Mouse (Mus musculus) macrophage (primary cell): ENCODE results near the gene Tmem268. TPM values are rescaled to one million over a fixed set of nuclear protein-coding genes. Genes with fewer than 3 reads are reported as not detected.

Experiments used
- H3K27ac ChIP-seq: fragments of 350-480 bp; formaldehyde crosslinking; 2 replicates; pipeline ENCODE4 v1.9.0; 2021
- H3K36me3 ChIP-seq: fragments of 350-480 bp; formaldehyde crosslinking; 2 replicates; pipeline ENCODE4 v1.9.0; 2021; ENCODE audit errors: inconsistent target
- H3K4me3 ChIP-seq: fragments of 350-480 bp; formaldehyde crosslinking; 2 replicates; pipeline ENCODE4 v1.9.0; 2021; ENCODE audit errors: inconsistent target
- H3K79me2 ChIP-seq: fragments of 350-480 bp; formaldehyde crosslinking; 2 replicates; pipeline ENCODE4 v1.9.0; 2021; ENCODE audit errors: inconsistent target
- WGBS: methylation state at CpG from one replicate; pipeline ENCODE4 v1.1.7; 2026; ENCODE audit warnings: inconsistent platforms; ENCODE audit not compliant: missing documents; 5-methylcytosine and 5-hydroxymethylcytosine counted together
- polyA plus RNA-seq: library from polyadenylated mRNA; stranded (reverse); fragments of 250-400 nt; gene quantifications from 3 replicates; pipeline ENCODE4 v1.2.4, GENCODE M21; 2018; ENCODE audit warnings: inconsistent platforms

The Tmem268 gene
- polyA plus RNA-seq, 1 experiment from 2014 or later, result 23.1 TPM

DNA sequence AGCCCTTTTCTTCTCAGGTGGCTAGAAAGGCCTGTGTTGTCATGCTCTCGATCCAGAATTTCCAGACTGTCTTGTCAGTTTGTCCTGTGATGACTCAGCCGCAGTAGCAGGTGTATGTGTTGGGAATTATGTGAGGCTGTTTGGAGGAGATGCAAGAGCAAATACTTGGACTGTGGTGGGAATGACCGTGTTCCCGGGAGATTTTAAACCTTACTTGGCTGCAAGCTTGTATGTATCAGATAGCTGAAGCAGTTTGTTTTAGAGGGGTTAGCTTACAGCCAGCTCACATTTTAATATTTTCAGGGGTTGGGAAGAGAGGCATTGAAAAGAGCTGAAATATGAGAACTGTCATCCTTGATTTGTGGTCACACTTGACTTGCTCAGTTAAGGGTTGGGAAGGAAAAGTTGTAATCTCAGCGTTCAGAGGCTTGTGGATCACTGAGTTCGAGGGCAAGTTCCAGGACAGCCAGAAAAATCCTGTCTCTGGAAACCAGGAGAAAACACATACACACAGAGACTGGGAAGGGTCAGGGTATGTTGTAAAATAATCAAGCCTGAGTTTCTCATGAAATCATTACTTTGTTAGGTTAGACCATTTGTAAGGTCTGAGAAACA lies 12.0 kb upstream of the Tmem268 start:
- H3K27ac ChIP-seq, result 0 out of 2 replicates have a peak overlapping the region, but pooled peaks have one; percentile 85
- peaks cover 25% of the 10 kb centered on the region for H3K36me3 ChIP-seq
- peaks cover 62% of the 10 kb centered on the region for H3K79me2 ChIP-seq
- WGBS, result 80% methylated on average over 6 of the region's 6 CpGs
- peak overlapping the region; percentile 94 for H3K4me3 ChIP-seq

DNA sequence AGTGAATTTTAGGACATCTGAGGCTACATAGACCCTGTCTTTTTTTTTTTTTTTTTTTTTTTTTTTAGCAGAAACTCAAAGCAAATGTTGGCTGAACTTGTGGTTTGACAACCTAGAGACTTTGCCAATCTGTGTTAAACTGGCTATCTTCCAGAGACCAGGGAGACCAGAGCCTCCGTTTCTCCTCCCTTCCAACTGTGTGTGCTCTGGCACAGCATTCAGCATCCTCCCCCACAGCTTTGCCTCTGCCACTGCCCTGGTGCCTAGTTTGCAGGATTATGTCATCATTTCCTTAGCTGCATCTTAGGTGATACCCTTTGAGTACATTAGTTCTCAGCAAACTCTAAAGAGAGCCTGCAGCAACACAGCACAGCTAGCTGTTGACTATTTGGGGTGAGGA lies 10.8 kb upstream of the Tmem268 start:
- Histone ChIP-seq H3K27ac (no peak overlapping the region), H3K79me2 (peaks cover 71% of the 10 kb centered on the region), H3K36me3 (peaks cover 37% of the 10 kb centered on the region), H3K4me3 (no peak overlapping the region)
- 14% methylated on average over 1 of the region's 1 CpGs for WGBS

DNA sequence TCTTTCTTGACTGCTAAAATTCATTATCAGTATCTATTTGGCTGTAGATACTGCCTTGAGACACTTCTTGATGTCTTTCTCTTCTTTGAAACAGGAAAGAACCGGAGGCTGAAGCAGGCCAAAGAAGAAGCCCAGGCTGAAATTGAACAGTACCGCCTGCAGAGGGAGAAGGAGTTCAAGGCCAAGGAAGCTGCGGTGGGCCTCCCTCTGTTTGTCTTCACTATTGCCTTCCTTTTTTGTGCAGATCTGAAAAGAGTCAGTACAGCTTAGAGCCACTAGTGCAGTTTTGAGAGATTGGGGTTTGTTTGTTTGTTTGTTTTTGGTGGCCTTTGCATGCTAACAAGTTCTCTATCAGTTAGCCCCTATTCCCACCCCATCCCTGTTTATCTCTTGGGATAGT lies 10.1 kb upstream of the Tmem268 start:
- peaks cover 71% of the 10 kb centered on the region for H3K79me2 ChIP-seq
- H3K27ac ChIP-seq, result no peak overlapping the region
- no peak overlapping the region for H3K4me3 ChIP-seq
- WGBS, result 51% methylated on average over 3 of the region's 3 CpGs
- H3K36me3 ChIP-seq, result peaks cover 39% of the 10 kb centered on the region

DNA sequence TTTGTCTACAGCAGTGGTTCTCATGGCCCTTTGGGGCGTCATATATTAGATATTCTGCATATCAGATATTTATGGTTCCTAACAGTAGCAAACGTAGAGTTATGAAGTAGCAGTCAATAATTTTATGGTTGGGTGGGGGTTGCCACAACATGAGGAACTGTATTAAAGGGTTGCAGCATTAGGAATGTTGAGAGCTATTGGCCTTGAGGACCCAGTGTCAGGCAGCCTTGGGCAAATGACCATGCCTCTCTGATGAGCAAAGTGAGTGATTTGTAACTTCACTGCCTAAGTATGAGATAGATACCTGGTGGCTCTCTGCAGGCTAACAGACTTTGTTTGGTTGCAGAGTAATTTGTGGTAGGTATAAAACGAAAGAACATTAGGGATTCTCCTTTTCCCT lies 7.7 kb upstream of the Tmem268 start:
- Histone ChIP-seq H3K79me2 (peaks cover 58% of the 10 kb centered on the region), H3K27ac (no peak overlapping the region), H3K36me3 (peaks cover 39% of the 10 kb centered on the region), H3K4me3 (no peak overlapping the region)
- 92% methylated on average over 3 of the region's 3 CpGs for WGBS

DNA sequence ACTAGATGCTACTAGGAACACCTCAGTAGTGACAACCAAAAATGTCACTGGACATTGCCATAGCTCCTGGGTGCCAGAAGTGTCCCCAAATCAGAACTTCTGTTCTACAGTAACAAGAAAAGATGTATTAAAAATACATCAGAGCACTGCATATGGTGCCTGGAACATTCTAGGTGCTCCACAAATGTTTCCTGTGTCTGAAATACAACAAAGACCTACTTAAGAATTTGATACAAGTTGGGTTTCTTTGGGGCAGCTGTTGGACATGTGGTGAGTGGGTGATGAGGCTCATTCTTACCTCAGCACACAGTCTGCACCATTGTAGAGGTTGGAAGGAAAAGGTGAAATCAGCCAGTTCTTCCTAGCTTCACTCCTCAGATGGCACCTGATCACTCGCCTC lies 5.7 kb upstream of the Tmem268 start:
- Histone ChIP-seq H3K79me2 (peaks cover 39% of the 10 kb centered on the region), H3K27ac (no peak overlapping the region), H3K4me3 (no peak overlapping the region), H3K36me3 (peaks cover 39% of the 10 kb centered on the region)
- 92% methylated on average over 1 of the region's 1 CpGs for WGBS

DNA sequence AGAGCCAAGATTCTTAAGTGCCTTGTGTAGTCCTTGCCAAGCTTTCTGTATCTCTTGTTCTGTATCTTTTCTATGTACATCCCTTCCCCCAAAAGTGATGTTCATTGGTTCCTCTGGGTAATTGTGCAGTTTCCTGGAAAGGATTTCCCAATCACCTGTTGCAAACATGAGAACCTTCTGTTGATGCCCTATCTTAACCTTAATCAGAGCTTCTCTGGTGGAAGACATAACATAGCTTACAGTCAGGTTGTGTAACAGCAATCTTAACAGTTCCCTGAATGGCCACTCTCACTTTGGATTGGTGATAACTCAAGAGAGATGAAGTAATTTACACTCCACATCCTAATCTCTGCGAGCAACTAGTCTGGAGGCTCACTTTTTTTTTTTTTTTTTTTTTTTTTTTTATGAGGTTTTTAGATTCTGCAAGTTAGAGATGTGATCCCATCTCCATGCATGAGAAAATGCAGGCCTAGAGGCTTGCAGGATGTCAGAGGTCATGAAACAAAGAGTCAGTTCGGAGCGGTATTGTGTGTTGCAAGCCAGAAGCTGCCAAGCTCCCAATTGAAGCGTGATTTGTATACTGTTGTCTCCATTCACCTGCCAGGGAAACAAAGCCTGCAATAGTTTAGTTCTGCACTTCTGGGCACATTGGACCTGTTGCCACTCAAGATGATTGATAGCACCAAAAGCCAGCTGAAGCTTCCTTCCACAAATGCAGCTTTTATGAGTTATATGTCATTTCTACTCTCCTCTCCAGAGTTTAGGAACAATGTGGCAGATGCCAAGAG lies 4.6 kb upstream of the Tmem268 start:
- Histone ChIP-seq H3K27ac (no peak overlapping the region), H3K79me2 (peaks cover 29% of the 10 kb centered on the region), H3K4me3 (no peak overlapping the region), H3K36me3 (peaks cover 32% of the 10 kb centered on the region)
- WGBS, result 78% methylated on average over 4 of the region's 4 CpGs

DNA sequence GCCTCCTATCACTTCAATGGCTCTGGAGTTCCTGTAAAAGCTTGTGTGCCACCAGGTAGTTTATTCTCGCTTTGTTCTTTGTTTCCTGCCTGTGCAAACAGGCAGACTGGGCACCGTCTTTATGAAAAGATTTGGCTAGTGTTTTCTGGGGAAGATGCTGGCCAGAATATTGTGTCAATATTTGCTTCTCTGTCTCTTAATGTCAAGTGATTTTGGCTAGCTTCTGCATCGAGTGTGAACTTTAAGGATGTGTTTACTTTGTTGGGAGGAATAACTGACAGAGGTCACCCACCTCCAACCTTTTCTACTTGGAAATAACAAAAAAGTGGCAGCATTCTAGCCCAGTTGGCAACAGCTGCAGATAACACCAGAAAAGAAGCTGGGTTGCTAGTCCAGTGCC lies 4.0 kb upstream of the Tmem268 start:
- H3K4me3 ChIP-seq, result no peak overlapping the region
- H3K27ac ChIP-seq, result no peak overlapping the region
- peaks cover 27% of the 10 kb centered on the region for H3K36me3 ChIP-seq
- 84% methylated on average over 3 of the region's 3 CpGs for WGBS
- H3K79me2 ChIP-seq, result peaks cover 29% of the 10 kb centered on the region

DNA sequence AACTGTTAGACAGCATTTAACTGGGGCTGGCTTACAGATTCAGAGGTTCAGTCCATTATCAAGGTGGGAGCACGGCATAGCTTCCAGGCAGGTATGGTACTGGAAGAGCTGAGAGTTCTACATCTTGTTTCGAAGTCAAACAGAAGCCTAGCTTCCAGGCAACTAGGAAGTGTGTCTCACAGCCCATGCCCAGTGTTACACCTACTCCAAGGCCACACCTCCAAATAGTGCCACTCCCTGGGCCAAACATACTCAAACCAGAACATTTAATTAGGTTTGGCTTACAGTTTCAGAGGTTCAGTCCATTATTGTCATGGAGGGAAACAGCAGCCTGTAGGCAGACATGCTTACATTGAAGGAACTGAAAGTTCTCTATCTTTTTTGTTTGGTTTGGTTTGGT lies 3.5 kb upstream of the Tmem268 start:
- Histone ChIP-seq H3K27ac (no peak overlapping the region), H3K36me3 (peaks cover 24% of the 10 kb centered on the region), H3K79me2 (peaks cover 32% of the 10 kb centered on the region; the same call in 1 of the 2 replicates), H3K4me3 (no peak overlapping the region)
- WGBS, result 91% methylated on average over 2 of the region's 2 CpGs

DNA sequence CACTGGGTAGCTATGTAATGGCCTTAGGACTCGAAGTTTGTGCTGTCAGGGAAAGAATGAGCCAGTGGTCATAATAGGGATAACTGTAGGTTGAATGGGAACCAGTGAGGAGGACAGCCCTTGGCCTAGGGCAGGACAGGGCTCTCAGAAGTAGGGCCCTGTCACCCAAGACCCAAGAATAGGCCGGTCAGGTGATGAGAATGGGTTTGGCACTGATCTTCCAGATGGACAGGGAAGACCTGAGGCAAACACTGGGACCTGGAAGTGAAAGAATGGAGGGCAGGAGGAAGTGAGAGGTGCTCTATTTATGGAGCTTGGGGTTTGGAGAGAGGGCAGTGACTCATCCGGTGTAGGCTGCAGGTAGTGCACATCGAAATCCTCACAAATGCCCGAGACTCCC lies 1.9 kb upstream of the Tmem268 start:
- Histone ChIP-seq H3K4me3 (no peak overlapping the region), H3K27ac (peak overlapping the region; percentile 80), H3K36me3 (peaks cover 13% of the 10 kb centered on the region; the same call in 1 of the 2 replicates), H3K79me2 (peaks cover 27% of the 10 kb centered on the region; the same call in 1 of the 2 replicates)
- 41% methylated on average over 5 of the region's 5 CpGs for WGBS

DNA sequence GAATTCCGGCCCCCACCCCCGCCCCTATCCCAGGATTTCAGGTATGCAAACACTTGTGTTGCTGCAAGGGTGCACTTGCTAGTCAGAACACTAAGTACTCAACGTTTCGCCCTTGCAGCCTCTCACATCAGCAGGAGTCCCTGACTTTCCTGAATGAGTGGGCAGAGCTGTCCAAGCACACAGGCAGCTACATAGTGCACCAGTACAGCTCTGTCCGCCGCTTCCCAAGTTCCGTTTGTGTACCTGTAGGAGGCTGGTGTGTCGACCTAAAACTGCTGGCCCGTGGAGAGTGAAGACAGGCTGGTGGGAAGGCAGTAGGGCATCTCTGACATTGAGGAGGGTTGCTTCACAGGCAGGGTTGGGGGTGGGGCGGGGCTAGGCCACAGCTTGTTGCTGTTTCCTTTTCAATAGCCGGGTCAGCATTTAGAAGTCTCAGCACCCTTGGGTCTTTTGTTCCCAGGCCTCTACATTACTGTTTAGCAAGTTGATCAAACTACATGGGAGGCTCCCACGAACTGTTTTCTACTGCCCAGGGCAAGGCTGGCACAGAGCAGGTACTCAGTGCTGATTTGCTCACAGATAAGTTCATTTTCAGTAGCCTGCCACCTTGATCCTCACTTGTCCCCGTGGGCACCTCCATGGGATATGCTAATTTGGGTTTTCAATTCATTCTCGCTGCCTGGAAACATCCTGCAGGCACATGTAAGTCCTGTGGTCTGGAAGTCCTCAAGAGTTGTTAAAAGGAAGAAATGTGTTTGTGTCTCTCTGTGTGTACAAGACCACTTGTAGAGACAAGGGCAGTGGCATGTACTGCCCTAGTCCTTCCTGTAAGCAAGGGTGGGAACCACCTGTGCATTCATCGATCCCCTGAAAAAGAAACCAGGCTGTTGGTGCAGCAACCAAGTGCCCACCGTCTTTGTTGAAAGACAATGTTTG lies 1.2 kb upstream of the Tmem268 start:
- Histone ChIP-seq H3K4me3 (peak overlapping the region; percentile 15; the same call in 1 of the 2 replicates), H3K27ac (peak overlapping the region; percentile 80), H3K79me2 (peaks cover 19% of the 10 kb centered on the region; the same call in 1 of the 2 replicates), H3K36me3 (0 out of 2 replicates have a peak, but pooled peaks cover 6% of the 10 kb centered on the region)
- 43% methylated on average over 16 of the region's 16 CpGs for WGBS

DNA sequence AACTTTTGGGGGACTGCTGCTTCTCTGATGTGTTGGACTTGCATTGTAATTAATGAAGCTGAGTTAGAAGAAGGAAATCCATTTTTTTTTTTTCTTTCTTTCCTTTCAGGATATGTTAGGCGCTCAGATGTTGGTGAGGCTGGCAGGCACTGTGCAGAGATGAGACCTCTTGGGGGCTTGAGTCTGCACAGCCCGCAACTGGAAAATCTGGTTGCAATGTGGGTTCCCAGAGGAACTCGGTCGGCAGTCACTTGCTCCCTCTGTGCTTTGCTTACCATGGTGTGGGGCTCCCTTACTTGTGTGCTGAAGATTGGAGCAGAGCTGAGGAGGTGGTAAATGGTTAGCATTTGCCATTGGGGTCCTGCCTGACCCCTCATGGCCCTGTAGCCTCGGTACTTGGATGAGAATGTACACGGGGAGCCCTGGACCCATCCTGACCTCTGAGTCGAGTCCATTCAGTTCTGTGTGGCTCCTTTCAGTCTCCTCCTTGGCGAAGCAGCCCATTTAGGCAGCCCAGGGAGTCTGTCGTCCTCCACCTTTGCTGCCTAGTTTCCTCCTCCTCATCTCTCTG lies 631 bp downstream of the Tmem268 start:
- Histone ChIP-seq H3K79me2 (peaks cover 28% of the 10 kb centered on the region; the same call in 1 of the 2 replicates), H3K27ac (peak overlapping the region; percentile 84), H3K4me3 (peak overlapping the region; percentile 51), H3K36me3 (peaks cover 12% of the 10 kb centered on the region)
- WGBS, result 32% methylated on average over 9 of the region's 9 CpGs

DNA sequence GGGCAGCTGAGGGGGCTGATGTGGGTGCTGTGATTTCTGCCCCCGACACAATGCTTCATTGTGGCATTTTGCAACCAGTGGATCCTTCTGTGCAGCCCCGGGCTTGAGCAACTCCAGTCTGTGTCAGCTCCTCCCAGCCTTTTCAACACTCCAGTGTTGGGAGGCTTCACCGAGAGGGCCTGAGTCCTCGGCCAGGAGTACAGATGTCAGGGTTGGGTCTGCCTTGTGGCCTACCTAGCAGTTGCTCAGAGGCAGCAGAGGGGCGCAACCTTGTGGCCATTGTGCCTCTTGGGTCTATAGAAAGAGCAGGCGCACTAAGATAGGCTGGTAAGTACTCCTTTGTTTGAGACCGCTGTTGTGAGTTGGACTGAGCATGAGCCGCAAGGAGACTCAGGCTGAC lies 1.5 kb downstream of the Tmem268 start:
- peak overlapping the region; percentile 51 for H3K4me3 ChIP-seq

DNA sequence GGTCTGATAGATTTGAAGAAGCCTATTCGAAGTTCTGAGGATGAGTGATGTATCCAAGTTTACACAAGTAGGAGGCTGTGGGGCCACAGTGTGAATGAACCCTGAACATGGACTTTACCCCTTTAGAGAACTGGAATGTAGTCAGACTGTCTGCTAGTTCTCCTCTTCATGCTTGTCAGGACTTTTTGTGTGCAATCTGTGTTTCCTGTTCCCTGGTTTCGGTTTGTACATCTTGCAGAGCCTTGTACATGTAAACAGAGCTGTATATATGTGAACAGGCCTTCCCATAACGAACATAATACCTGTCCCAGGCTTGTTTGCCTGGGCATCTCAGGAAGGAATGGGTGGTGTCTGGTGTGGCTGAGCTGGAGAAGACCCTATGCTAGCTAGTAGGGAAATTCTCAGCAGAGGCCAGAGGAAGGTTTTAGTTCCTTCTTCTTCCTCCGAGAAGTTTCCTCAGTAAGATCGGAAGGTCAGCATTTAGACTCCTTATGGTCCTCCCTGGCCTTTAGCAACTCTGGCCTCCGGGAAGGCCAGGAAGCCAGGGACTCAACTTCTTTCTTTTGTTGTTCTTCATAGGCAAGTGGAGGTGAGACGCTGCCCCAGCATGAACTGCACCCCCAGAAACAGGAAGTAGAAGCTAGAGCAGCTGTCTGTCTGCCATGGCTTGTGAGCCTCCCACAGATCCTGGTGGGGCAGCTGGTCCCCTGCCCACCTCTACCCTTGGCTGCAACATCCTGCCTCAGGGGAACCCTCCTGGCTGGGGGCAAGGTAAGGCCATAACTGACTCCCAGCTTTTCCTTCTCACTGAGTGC lies 3.5 kb downstream of the Tmem268 start:
- H3K27ac ChIP-seq, result peak overlapping the region; percentile 84
- H3K4me3 ChIP-seq, result peak overlapping the region; percentile 7; the same call in 1 of the 2 replicates
- H3K36me3 ChIP-seq, result peaks cover 39% of the 10 kb centered on the region
- WGBS, result 0% methylated on average over 7 of the region's 7 CpGs
- H3K79me2 ChIP-seq, result peaks cover 28% of the 10 kb centered on the region; the same call in 1 of the 2 replicates

More for the DNA sequence above, 1.5 kb downstream of the Tmem268 start:
- 33% methylated on average over 8 of the region's 8 CpGs for WGBS
- H3K79me2 ChIP-seq, result peaks cover 28% of the 10 kb centered on the region; the same call in 1 of the 2 replicates
- H3K27ac ChIP-seq, result peak overlapping the region; percentile 84
- peaks cover 21% of the 10 kb centered on the region for H3K36me3 ChIP-seq
